Mouse (Mus musculus) neural tube, embryonic 13.5 days (tissue): Measurements from ENCODE around the gene Pdzph1. TPM values are rescaled to one million over a fixed set of nuclear protein-coding genes. Genes with fewer than 3 reads are reported as not detected.

ENCODE experiments used
- polyA plus RNA-seq: library from polyadenylated mRNA; unstranded; fragments of >200 nt; fragmentation: Nextera tagmentation; extraction: Ambion mirVana; gene quantifications from 2 replicates; pipeline ENCODE4 v1.2.1, GENCODE M21; 2015

Gene Pdzph1
- polyA plus RNA-seq, 1 experiment from 2014 or later, result 0.50 TPM

Other genes starting within 250 kb of the Pdzph1 start
- gene Nudt12, start 22.0 kb upstream of the Pdzph1 start, polyA plus RNA-seq, result 5.0 and 8.1 TPM in 2 replicates